Mouse (Mus musculus) layer of hippocampus, adult 9-10 months (tissue): ENCODE measurements at regions not wholly inside any gene's neighbourhood (a gene's known extent, or its start where the extent isn't known, plus 50 kb on each side); places are given as distances from the start of the nearest gene placed in this dataset.

Source experiments
- DNase-seq: peaks from one replicate; pipeline ENCODE4 v3.0.0; 2022; ENCODE audit warnings: low spot score

DNA sequence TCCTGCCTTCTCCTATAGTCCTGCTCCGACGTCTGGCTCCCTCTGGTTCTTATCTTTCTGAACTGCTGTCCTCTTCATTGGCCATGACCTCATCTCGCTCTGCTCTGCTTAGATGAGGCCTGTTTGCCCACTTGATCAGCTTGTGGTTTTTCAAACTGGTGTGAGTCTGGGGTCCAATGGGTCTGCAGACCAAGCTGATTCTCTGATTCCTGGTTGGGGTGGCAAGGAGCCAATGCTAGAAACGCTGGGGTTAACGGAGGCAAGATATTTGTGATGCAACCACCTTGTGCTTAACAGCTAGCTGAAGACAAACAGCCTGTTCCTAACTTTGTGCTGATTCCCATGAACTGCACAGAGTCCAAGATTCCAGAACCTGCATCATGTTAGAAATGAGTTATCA lies 192.0 kb upstream of the Bcl6 start:
- no peak for DNase-seq

- no peak for DNase-seq
Measured at GRCm38 (mm10) chr16:24177564-24177963, 188.9 kb upstream of the Bcl6 start.

GRCm38 (mm10) chr16:24177131-24177530 lies 188.5 kb upstream of the Bcl6 start:
- DNase-seq, result no peak

GRCm38 (mm10) chr16:24176057-24176456 lies 187.4 kb upstream of the Bcl6 start:
- DNase-seq, result no peak

- DNase-seq, result no peak
Measured at GRCm38 (mm10) chr16:24175235-24175760, 186.6 kb upstream of the Bcl6 start.

- DNase-seq, result no peak
Measured at GRCm38 (mm10) chr16:24174595-24174994, 185.9 kb upstream of the Bcl6 start.

- no peak for DNase-seq
Measured at GRCm38 (mm10) chr16:24173783-24174518, 185.3 kb upstream of the Bcl6 start.

- DNase-seq, result no peak
Measured at GRCm38 (mm10) chr16:24172653-24173052, 184.0 kb upstream of the Bcl6 start.

DNA sequence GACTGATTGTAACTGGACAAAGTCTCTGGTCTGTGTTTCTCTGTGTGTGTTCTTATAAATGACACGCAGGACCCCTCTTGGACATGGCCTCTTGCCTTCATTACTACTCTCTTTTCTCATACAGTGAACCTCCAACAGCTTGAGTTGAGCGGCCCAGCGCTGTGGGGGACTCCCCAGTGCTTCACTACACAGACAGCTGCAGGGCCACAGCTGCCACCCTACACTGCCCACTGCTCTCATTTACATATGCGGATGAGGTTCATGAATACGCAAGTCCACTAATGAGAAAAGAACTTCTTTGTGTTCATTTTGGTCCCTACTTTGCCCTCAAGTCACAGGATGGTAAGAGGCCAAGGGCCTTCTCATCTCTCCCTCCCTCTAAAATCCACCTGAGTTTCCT lies 183.4 kb upstream of the Bcl6 start:
- DNase-seq, result no peak

GRCm38 (mm10) chr16:24171161-24171560 lies 182.5 kb upstream of the Bcl6 start:
- no peak for DNase-seq

GRCm38 (mm10) chr16:24166496-24166895 lies 177.8 kb upstream of the Bcl6 start:
- DNase-seq, result no peak

GRCm38 (mm10) chr16:24165461-24166081 lies 176.9 kb upstream of the Bcl6 start:
- no peak for DNase-seq

- no peak for DNase-seq
Measured at GRCm38 (mm10) chr16:24160705-24161285, 172.1 kb upstream of the Bcl6 start.

DNA sequence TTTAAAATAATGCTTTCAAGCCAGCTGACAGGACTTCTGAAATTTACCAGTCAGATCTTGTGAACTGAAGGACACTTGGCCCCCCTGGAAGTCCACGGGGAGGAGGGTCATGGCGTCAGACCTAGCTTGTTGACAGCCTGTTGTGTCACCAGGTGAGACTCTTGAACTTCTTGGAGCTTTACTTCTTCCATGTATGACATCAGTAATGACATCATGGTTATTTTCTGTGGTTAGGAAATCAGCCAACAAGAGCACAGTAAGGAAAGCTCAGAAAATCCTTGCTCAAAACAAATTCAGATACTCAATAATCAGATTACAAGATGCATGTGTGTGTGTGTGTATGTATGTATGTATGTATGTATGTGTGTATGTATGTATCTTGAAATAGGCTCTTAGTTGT lies 170.7 kb upstream of the Bcl6 start:
- no peak for DNase-seq

DNA sequence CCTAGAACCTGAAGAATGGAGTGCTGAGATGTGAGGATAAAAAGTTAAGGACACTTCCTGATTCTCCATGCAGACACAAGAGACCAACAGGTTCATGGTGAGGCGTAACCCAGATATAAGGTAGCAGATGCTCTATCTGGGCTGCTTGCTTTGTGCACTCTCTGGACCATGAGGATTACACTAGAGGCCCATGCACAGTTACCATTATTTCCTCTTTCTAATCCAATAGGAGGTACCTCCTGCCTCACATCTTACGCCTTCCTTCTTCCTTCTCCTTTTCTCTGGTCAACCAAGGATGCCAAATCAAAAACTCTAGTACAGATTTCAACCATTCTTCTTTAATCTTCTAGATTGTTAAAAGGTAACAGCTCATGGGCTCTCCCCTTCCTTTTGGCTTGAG lies 169.1 kb upstream of the Bcl6 start:
- DNase-seq, result no peak

DNA sequence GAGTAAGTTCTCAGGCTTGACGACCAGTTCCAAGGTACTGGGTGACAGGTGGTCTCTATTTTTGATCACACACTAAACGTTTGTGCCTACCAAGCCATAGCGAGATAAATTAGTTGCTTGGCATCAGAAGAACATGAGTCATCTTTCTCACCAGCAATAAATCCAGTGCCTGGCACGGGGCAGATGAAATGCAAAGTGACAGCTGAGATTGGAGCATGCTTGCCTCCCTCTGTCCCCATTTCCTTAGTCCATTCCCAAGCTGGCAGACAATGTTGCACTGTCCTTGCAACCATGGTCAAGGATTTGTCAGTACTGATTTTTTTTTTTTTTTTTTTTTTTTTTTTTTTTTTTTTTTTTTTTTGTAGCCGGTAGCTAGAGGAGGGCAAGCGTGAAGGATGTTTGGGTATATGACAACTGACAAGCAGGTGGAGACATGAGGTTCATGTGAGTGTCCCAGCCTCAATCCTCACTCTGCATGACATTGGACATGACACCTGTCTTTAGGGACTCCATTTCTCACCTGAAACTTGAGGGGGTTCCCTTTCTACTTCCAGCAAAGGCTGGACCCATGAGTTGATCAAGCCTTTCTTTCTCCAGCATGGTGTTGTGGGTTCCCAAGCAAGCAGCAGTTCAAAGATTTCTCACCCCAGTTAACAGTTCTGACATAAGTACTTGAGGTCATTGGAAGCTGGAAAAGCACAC lies 168.2 kb upstream of the Bcl6 start:
- peak; percentile 31 for DNase-seq

DNA sequence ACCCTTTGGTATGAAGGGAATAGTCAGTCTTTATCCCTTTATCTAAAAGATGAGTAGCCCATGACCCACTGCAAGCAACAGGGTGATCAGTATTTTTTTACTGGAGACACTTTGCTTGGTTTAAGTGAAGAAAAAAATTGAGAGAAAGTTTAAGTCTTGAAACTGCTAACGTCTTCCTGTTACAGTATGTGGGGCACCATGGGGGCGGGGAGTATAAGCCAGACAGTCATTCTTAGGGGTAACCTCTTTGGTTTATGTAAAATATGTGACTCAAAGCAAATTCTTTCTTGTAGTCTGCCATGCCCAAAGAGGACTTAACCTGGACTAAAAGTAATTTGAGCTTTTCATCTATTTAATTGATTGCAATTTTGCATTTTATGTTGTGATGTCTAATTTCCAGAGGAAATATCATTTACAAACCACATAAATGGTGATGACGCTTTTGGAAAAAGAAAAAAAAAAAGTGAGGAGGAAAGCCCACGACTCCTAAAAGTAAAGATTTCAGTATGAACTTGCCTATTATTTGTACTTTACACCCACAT lies 166.2 kb upstream of the Bcl6 start:
- DNase-seq, result no peak

DNA sequence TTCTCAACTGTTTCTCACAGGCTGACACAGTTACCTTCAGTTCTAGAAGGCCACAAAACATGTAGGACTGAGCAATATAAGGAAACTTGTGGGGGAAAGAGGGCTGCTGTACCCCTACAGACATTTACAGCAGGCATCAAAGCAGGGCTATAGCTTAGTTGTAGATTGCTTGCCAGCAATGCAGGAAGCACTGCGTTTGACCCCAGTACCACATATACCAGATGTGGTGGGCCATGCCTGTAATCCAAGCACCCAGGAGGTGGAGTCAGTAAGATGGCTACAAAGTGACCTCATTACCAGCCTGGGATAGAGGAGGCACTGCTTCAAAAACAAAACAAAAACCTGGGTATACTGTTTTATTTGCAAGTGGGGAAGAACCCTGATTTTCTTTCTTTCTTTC lies 165.3 kb upstream of the Bcl6 start:
- no peak for DNase-seq

DNA sequence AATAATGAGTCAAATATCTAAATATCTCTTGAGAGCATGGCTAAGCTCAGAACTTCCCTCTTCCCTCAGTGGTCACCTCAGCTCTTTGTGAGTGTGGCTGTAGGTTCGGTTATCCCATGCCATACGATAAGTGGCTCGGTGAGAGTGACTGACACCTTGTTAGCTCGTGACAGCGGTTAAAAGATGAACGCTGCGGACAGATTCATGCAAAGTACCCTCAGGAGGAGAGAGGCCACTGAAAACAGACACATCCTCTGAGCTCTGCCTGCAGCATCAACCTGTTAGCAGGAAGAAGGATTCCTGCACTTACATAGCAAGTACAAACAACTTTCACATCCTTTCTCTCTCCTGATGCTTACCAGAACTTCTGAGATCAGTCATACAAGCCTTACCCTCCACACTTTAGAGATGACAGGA lies 163.2 kb upstream of the Bcl6 start:
- DNase-seq, result no peak

- DNase-seq, result no peak
Measured at GRCm38 (mm10) chr16:24151178-24151725, 162.6 kb upstream of the Bcl6 start.

GRCm38 (mm10) chr16:24150512-24150911 lies 161.9 kb upstream of the Bcl6 start:
- DNase-seq, result no peak

- no peak for DNase-seq
Measured at GRCm38 (mm10) chr16:24149441-24149840, 160.8 kb upstream of the Bcl6 start.
